Mouse (Mus musculus) megakaryocyte, embryonic 14.5 days (primary cell): ENCODE measurements around the gene Fam129b.

Source experiments
- FLI1 ChIP-seq: IDR thresholded peaks from 2 replicates; pipeline ENCODE4 v1.6.1; 2012; ENCODE audit warnings: low read length, inconsistent platforms, mixed read lengths
- GATA1 ChIP-seq: IDR thresholded peaks from 3 replicates; pipeline ENCODE4 v1.6.1; 2012; ENCODE audit warnings: mixed read lengths, low read length, inconsistent platforms, borderline replicate concordance

DNA sequence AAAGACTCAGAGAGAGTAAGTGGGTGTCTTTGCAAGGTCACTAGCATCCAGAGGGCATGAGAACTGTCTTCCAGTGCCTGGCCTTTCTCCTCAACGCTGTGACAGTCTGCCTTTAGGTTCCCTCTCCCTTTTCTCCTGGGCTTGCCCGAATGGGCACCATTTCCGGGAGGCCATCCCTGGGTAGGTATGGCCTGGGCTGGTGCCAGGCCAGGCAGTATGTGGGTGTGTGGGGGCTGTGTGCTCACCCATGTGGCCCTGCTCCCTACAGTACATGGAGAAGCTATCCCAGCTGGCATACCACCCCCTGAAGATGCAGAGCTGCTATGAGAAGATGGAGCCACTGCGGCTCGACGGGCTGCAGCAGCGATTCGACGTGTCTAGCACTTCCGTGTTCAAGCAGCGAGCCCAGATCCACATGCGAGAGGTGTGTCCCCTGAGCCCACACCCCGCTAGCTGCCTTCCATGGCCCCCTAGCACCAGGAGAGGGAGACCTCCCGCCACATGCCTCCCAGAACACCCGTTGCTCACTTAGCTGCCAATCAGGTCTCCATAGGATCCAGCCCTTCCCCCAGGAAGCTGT, 46.0 kb downstream of the Fam129b start:
- TF ChIP-seq GATA1 (no peak), FLI1 (no peak; the same call in 1 of the 2 replicates)
